Mouse (Mus musculus) heart, postnatal 36 days (tissue): Measurements from ENCODE around the gene 4930544D05Rik. TPM values are rescaled to one million over a fixed set of nuclear protein-coding genes. Genes with fewer than 3 reads are reported as not detected.

Experiments
- total RNA-seq, 2 experiments: library from RNA; stranded (reverse); gene quantifications; 2 replicates each; pipeline ENCODE4 v1.2.3; 2021

The 4930544D05Rik gene
- total RNA-seq, 2 experiments from 2014 or later: not detected

Other genes starting within 250 kb of the 4930544D05Rik start
- gene Pelp1, start 205.8 kb upstream of the 4930544D05Rik start, total RNA-seq: 10 to 100 TPM; 19.4 to 22.1 TPM
- 10 to 100 TPM; 14.8 to 15.4 TPM for gene Arrb2, start 183.2 kb upstream of the 4930544D05Rik start, total RNA-seq
- 1 to 10 TPM; 8.9 to 9.7 TPM for gene Med11, start 163.9 kb upstream of the 4930544D05Rik start, total RNA-seq
- 1 to 10 TPM; 1.8 to 2.2 TPM for gene Zmynd15, start 156.4 kb upstream of the 4930544D05Rik start, total RNA-seq
- gene Cxcl16, start 155.9 kb upstream of the 4930544D05Rik start, total RNA-seq: 10 to 100 TPM in 1 of 2 experiments, 1 to 10 TPM in 1; 9.6 to 10.9 TPM
- 1 to 10 TPM in 1 of 2 experiments, under 1 TPM in 1; 0.70 to 1.3 TPM for gene Tm4sf5, start 110.6 kb upstream of the 4930544D05Rik start, total RNA-seq
- gene Vmo1, start 101.2 kb upstream of the 4930544D05Rik start, total RNA-seq: not detected
- not detected for gene Gltpd2, start 96.7 kb upstream of the 4930544D05Rik start, total RNA-seq
- gene Psmb6, start 90.5 kb upstream of the 4930544D05Rik start, total RNA-seq: 100 to 1,000 TPM; 230 to 233 TPM
- gene Gm40193, start 82.9 kb upstream of the 4930544D05Rik start, total RNA-seq: not detected
- 1 to 10 TPM; 6.3 to 6.5 TPM for gene Pld2, start 75.8 kb upstream of the 4930544D05Rik start, total RNA-seq
- 10 to 100 TPM; 43.9 to 49.4 TPM for gene Mink1, start 53.0 kb upstream of the 4930544D05Rik start, total RNA-seq
- gene Chrne, start 3.4 kb downstream of the 4930544D05Rik start, total RNA-seq: not detected
- under 1 TPM; 0.16 to 0.17 TPM for gene Gp1ba, start 23.3 kb downstream of the 4930544D05Rik start, total RNA-seq
- 10 to 100 TPM; 52.5 to 57.9 TPM for gene Rnf167, start 31.4 kb downstream of the 4930544D05Rik start, total RNA-seq
- gene Slc25a11, start 31.6 kb downstream of the 4930544D05Rik start, total RNA-seq: 100 to 1,000 TPM; 570 to 607 TPM
- gene Pfn1, start 38.8 kb downstream of the 4930544D05Rik start, total RNA-seq: 100 to 1,000 TPM; 283 to 296 TPM
- gene Eno3, start 41.4 kb downstream of the 4930544D05Rik start, total RNA-seq: 1,000 to 10,000 TPM; 1,887 to 1,957 TPM
- gene Spag7, start 53.6 kb downstream of the 4930544D05Rik start, total RNA-seq: 10 to 100 TPM; 95.0 to 98.6 TPM
- 10 to 100 TPM; 39.2 to 39.6 TPM for gene Camta2, start 72.3 kb downstream of the 4930544D05Rik start, total RNA-seq
- gene Inca1, start 84.3 kb downstream of the 4930544D05Rik start, total RNA-seq: 1 to 10 TPM; 4.5 to 6.3 TPM
- gene Kif1c, start 84.7 kb downstream of the 4930544D05Rik start, total RNA-seq: 100 to 1,000 TPM; 469 to 490 TPM
- gene Zfp3, start 148.4 kb downstream of the 4930544D05Rik start, total RNA-seq: 1 to 10 TPM; 6.5 to 6.7 TPM
- gene Scimp, start 196.7 kb downstream of the 4930544D05Rik start, total RNA-seq: under 1 TPM; 0.47 to 0.89 TPM
- gene Rabep1, start 228.9 kb downstream of the 4930544D05Rik start, total RNA-seq: 10 to 100 TPM; 35.9 to 36.5 TPM